Comparison of ENCODE assay signal across 15 mouse cellular contexts in genomic region chr11:54972049-54972723, GRCm38 (mm10). TPM values are rescaled to one million over a fixed set of nuclear protein-coding genes. Genes with fewer than 3 reads are reported as not detected.
DNase-seq lines count a peak whose midpoint lies in the region; ATAC-seq and TF ChIP-seq lines count a peak whose summit lies in the region.
"Had no signal": no experiment of that assay in that cellular context is flagged by ENCODE, and none has a peak within 500 bp of the region (broad histone marks: within the 10 kb centered on the region; RNA-seq: fewer than 3 reads in every experiment).

No protein-coding gene starts in this region.

- H3K36me3 ChIP-seq in liver, postnatal 0 days (replicated peaks; ENCODE audit: insufficient read depth, low read length): no peaks in the 10 kb centered on the region
- H3K36me3 ChIP-seq in liver, embryonic 12.5 days: no peaks in the 10 kb centered on the region
- H3K36me3 ChIP-seq in intestine, embryonic 16.5 days (ENCODE audit: control insufficient read depth, insufficient read depth, low read length): no peaks in the 10 kb centered on the region
- no peaks in the 10 kb centered on the region for H3K36me3 ChIP-seq in forebrain, embryonic 14.5 days (ENCODE audit: control insufficient read depth, insufficient read depth, low read length)
- H3K36me3 ChIP-seq: lung, embryonic 15.5 days; neural tube, embryonic 12.5 days had no signal

- H3K4me2 ChIP-seq in liver, postnatal 0 days (ENCODE audit: low read depth, low read length): no peak overlapping the region
- H3K4me2 ChIP-seq in liver, embryonic 12.5 days: no peak overlapping the region
- H3K4me2 ChIP-seq in intestine, embryonic 16.5 days (ENCODE audit: low read depth, low read length): no peak overlapping the region
- no peak overlapping the region for H3K4me2 ChIP-seq in forebrain, embryonic 14.5 days (ENCODE audit: low read length)
- H3K4me2 ChIP-seq: lung, embryonic 15.5 days; neural tube, embryonic 12.5 days had no signal

- H3K27me3 ChIP-seq in liver, postnatal 0 days (ENCODE audit: insufficient read depth, low read length): no peaks in the 10 kb centered on the region
- no peaks in the 10 kb centered on the region for H3K27me3 ChIP-seq in liver, embryonic 12.5 days (replicated peaks)
- H3K27me3 ChIP-seq in intestine, embryonic 16.5 days (replicated peaks; ENCODE audit: control insufficient read depth, insufficient read depth, low read length): no peaks in the 10 kb centered on the region
- H3K27me3 ChIP-seq in forebrain, embryonic 14.5 days (replicated peaks; ENCODE audit: control insufficient read depth, insufficient read depth, low read length): no peaks in the 10 kb centered on the region
- H3K27me3 ChIP-seq: lung, embryonic 15.5 days; neural tube, embryonic 12.5 days had no signal

- TF ChIP-seq CTCF in liver, postnatal 0 days (IDR thresholded peaks at IDR 0.05; ENCODE audit: low read depth): no peak

- no peak overlapping the region for H3K4me3 ChIP-seq in liver, postnatal 0 days (ENCODE audit: low read depth, low read length)
- H3K4me3 ChIP-seq in liver, embryonic 12.5 days: no peak overlapping the region
- no peak overlapping the region for H3K4me3 ChIP-seq in intestine, embryonic 16.5 days (ENCODE audit: low read length)
- H3K4me3 ChIP-seq in forebrain, embryonic 14.5 days (ENCODE audit: low read depth, low read length): no peak overlapping the region
- H3K4me3 ChIP-seq: lung, embryonic 15.5 days; neural tube, embryonic 12.5 days had no signal

- no peak for DNase-seq in liver, postnatal 0 days
- DNase-seq in NIH3T3 (ENCODE audit: low read depth): peak; percentile 37
- DNase-seq in thymus, postnatal 10 days (ENCODE audit: low spot score in 2 of 2): peak; percentile 27 to 41
- DNase-seq in forebrain, embryonic 14.5 days (ENCODE audit: low spot score): no peak
- no peak for DNase-seq in urinary bladder, postnatal 14 days (ENCODE audit: low spot score)
- no peak for DNase-seq in right cerebral cortex, postnatal 36 days (ENCODE audit: low spot score in 2 of 2)
- DNase-seq: adrenal gland, adult 8-10 months; cerebellum, postnatal 10 days; gastrocnemius, postnatal 10 days; heart, postnatal 4 days; right cerebral cortex, postnatal 14 days had no signal

- 27% methylated on average over 4 of the region's 4 CpGs for WGBS in liver, postnatal 0 days (ENCODE audit: insufficient replicate concordance)
- WGBS in liver, embryonic 12.5 days (ENCODE audit: insufficient replicate concordance): 33% methylated on average over 4 of the region's 4 CpGs
- 40% methylated on average over 4 of the region's 4 CpGs for WGBS in intestine, embryonic 16.5 days
- 71% methylated on average over 4 of the region's 4 CpGs for WGBS in forebrain, embryonic 14.5 days

- TF ChIP-seq EP300 in liver, postnatal 0 days (IDR thresholded peaks at IDR 0.05; ENCODE audit: low read depth): no peak

- H3K4me1 ChIP-seq in liver, postnatal 0 days (ENCODE audit: insufficient read depth): peaks cover 27% of the 10 kb centered on the region
- H3K4me1 ChIP-seq in liver, embryonic 12.5 days: peaks cover 33% of the 10 kb centered on the region
- H3K4me1 ChIP-seq in intestine, embryonic 16.5 days (ENCODE audit: control insufficient read depth, insufficient read depth, low read length): peaks cover 18% of the 10 kb centered on the region
- H3K4me1 ChIP-seq in forebrain, embryonic 14.5 days (ENCODE audit: control insufficient read depth, insufficient read depth, low read length): peaks cover 6% of the 10 kb centered on the region; the same call in 1 of the 2 replicates

- H3K9me3 ChIP-seq in liver, postnatal 0 days (ENCODE audit: low read length): no peaks in the 10 kb centered on the region
- no peaks in the 10 kb centered on the region for H3K9me3 ChIP-seq in liver, embryonic 12.5 days (replicated peaks)
- H3K9me3 ChIP-seq in intestine, embryonic 16.5 days (ENCODE audit: control insufficient read depth, low read length): no peaks in the 10 kb centered on the region
- no peaks in the 10 kb centered on the region for H3K9me3 ChIP-seq in forebrain, embryonic 14.5 days (replicated peaks; ENCODE audit: control insufficient read depth, low read length)
- H3K9me3 ChIP-seq: lung, embryonic 15.5 days; neural tube, embryonic 12.5 days had no signal

- H3K9ac ChIP-seq in liver, postnatal 0 days (replicated peaks): no peak overlapping the region
- no peak overlapping the region for H3K9ac ChIP-seq in liver, embryonic 12.5 days
- no peak overlapping the region for H3K9ac ChIP-seq in intestine, embryonic 16.5 days (ENCODE audit: low read depth, low read length)
- no peak overlapping the region for H3K9ac ChIP-seq in forebrain, embryonic 14.5 days (ENCODE audit: low read length)
- H3K9ac ChIP-seq: lung, embryonic 15.5 days; neural tube, embryonic 12.5 days had no signal

- peak; percentile 18; the same call in 1 of the 2 replicates for ATAC-seq in liver, postnatal 0 days
- ATAC-seq in liver, embryonic 12.5 days: no peak
- ATAC-seq in intestine, embryonic 16.5 days: peak; percentile 25; the same call in 1 of the 2 replicates
- no peak for ATAC-seq in forebrain, embryonic 14.5 days

- H3K27ac ChIP-seq in liver, postnatal 0 days (ENCODE audit: low read depth): no peak overlapping the region
- H3K27ac ChIP-seq in liver, embryonic 12.5 days: no peak overlapping the region
- H3K27ac ChIP-seq in intestine, embryonic 16.5 days (ENCODE audit: low read length): no peak overlapping the region
- H3K27ac ChIP-seq in forebrain, embryonic 14.5 days (ENCODE audit: low read depth, low read length): no peak overlapping the region
- H3K27ac ChIP-seq: lung, embryonic 15.5 days; neural tube, embryonic 12.5 days had no signal

RNA-seq across cellular contexts. Expression of gene Tnip1, which starts 9.5 kb away (rescaled TPM):
- polyA plus RNA-seq in liver, postnatal 0 days (2015; fragmentation: Nextera tagmentation; extraction: Ambion mirVana): 5.2 and 5.3 TPM in 2 replicates
- 7.4 and 7.6 TPM in 2 replicates for polyA plus RNA-seq in liver, embryonic 12.5 days (2016; fragmentation: Nextera tagmentation; extraction: Ambion mirVana)
- polyA plus RNA-seq in intestine, embryonic 16.5 days (2015; fragmentation: Nextera tagmentation; extraction: Ambion mirVana): 27.2 and 28.1 TPM in 2 replicates
- 8.1 and 9.6 TPM in 2 replicates for polyA plus RNA-seq in forebrain, embryonic 14.5 days (2014; fragmentation: Nextera tagmentation; extraction: Ambion mirVana)

Comparison
In these comparisons a context has a peak if more than half of its experiments do, and no peak if none do; other contexts are left out.
1. ATAC-seq: peak in liver, postnatal 0 days (single experiment) and intestine, embryonic 16.5 days (single experiment); none in liver, embryonic 12.5 days (single experiment) and forebrain, embryonic 14.5 days (single experiment).
2. DNase-seq: peak in NIH3T3 (single experiment) and thymus, postnatal 10 days (2 of 2); none in liver, postnatal 0 days (single experiment), forebrain, embryonic 14.5 days (single experiment), urinary bladder, postnatal 14 days (single experiment) and right cerebral cortex, postnatal 36 days (0 of 2).